Mouse (Mus musculus) spleen, postnatal 4 days (tissue): ENCODE results near the gene Eci1.
"Not testable (repeated sequence)": the region's sequence is repeated elsewhere in the genome, so short reads cannot be mapped to it uniquely, and the experiment has no call there.

Source experiments
- DNase-seq, 2 experiments: peaks; one replicate each; pipeline ENCODE4 v3.0.0; 2022; ENCODE audit warnings: low spot score in 2 of 2

Eci1 gene

DNA sequence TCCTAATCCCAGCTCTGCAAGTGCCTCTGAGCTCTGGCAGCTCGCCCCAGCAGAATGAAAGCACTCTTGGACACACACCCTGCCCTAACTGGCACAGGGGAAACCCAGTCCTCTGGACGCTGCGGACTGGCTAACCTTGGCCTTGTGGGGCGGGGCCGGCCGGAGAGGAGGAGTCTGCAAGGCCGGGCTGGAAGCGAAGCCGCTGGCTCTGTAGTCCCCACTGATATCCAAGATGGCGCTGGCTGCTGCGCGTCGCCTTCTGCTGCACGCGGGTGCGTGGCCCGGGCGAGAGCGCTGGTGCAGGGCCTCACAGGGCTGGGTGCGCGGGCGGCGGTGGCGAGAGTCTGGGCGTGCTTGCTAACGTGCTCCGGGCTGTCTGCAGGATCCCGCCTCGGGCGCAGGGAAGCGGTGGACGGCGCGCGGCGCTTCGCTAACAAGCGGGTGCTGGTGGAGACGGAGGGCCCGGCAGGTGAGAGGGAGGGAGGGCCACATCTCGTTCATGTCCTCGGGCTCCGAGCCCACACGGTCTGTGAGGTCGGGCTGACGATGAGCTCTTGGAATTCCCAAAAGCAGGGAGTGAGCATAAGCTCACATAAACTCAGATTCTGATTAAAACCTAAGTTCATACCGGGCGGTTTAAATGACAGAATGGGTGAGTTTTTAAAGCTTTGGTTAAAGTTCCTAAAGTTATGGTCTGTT lies at the start of gene Eci1:
Eci1 (plus strand) TSS at position 171 of the 699 bp plus-strand sequence.
- peak; percentile 92 to 95 for DNase-seq

DNA sequence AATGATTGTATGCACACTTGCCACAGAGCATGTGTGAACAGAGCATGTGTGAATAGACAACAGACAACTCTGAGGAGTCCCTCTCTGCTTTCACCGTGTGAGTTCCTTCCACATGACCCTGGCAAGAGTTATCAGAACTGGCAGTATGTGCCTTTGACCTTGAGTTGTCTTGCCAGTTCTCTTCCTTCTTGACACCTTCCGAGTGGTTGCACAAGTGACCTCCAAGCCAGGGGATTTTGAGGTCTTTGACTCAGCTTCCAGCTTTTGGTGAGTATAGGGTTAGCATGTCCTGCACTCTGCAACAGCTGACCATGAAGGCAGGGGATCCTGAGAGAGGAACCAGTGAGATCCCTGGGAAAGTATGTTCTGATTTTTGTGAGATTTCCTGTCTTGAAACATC lies 47.9 kb upstream of the Eci1 start:
- no peak for DNase-seq

DNA sequence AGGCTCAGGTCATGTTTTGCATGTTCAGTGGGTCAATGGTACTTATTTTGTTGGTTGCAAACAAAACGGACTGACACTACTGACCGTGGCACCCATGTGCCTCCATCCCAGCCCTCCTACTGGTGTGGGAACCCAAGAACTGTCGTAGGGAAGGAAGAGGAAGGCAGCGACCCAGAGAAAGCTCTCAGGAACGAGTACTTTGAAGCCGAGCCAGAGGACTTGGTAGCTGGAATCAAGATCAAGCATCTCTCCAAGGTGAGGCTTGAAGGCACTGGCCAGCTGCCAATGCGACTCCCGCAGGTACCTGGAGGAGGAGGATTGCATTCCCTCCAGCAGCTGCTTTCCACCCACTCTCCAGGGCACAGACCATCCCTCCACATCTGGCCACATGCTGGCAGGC lies 42.7 kb upstream of the Eci1 start:
- DNase-seq = no peak

DNA sequence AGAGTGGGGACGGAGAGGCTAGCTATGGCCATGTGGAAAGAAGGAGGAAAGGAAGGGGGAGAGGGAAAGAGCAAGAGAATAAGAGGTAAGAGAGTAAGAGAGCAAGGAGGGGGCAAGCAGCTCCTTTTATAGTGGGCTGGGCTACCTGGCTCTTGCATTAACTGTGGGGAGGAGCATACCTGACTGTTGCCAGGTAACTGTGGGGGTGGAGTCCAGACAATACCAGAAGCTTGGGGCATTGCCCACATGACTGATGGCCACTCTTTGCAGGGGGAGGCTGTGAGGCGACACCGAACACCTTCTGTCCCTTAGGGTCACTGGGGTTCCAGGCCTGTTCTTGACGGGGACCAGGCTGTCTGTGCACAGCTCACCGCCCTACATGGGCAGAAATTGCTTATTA lies 37.7 kb upstream of the Eci1 start:
- DNase-seq = no peak

DNA sequence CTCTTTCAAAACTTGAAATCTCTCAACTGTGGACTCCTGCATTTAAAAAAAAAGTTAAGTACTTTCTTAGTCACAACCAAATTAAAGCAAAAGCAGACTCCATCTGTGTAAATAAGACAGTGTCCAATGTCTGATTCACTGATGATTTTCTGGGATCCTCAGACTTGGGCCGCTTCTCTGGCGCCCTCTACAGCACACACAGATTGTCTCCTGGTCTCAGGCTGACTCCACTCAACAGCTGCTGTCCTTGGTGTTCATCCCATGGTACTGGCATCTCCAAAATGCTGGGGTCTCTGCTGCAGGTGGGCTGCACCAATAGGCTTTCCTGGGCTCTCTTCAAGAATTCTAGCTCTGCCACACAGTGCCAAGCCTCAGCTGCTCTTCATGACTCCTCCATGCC lies 36.6 kb upstream of the Eci1 start:
- DNase-seq = no peak

DNA sequence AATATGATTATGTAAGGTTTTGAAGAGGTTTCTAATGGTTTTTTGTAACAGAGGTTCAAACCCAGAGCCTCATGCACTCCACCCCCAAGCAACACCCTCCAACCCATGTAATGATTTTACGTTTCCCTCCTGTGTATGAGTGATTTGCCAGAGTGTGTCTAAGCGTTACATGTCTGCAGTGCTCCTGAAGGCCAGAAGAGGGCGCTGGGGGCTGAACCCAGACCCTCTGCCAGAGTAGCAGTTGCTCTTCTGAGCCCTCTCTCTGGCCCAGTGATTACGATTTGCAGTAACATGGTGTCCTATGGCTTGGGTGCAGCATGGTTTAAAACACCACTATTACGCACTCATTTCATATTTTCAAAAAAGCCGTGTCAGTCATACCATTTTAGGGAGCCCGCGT lies 35.3 kb upstream of the Eci1 start:
- DNase-seq = no peak

DNA sequence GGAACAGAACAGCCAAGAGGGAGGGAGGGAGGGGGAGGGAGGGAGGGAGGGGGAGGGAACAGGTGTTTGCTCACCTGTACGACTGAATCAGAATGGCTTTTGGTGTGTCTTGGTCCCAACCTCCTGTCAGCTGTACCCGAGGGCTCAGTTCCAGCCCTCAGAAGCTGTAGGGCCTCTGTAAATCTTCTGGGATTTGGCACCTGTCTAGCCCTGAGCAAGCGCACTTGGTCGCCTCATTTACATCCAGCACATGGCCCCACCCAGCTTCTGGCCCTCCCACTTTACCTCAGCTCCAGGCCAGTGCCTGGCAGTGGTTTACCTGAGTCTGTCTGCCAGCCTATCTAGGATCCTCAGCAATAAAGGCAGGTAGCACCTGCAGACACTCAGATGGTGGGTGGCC lies 32.9 kb upstream of the Eci1 start:
- DNase-seq = no peak

DNA sequence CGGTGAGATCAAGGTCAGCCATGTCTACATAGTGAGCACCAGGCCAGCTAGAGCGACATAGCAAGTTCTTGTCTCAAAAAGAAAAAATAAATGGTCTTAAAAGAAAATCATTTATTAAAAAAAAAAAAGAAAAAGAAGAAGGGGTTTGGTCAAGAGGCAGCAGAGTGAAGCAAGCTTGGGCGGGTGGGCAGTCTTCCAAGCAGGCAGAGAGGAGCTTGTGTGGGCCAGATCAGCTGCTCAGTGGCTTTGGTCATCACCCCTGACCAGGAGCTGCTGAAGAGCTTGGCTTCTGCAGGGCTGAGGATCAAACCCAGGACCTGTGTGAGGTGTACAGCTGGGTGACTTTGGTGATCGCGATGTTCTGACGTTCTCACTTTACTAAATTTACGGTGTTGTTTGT lies 32.0 kb upstream of the Eci1 start:
- no peak for DNase-seq

DNA sequence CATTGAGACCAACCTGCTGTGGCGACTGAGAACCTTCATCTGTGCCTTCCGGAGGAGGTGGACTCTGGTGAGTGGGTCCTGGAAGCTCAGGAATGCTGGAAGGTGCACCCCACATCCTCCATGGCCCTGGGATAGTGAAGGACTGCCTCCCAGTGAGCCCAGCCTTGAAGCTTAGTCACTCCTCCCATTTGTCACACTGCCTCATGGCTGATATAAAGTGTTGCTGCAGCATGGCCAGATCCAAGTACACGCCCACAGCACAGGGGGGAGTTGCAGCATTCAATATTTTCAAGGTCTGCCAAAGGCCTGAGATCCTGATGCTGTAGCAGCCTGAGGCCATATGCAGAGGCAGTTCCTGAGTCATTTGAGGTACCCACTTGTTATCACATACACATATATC lies 24.1 kb upstream of the Eci1 start:
- no peak for DNase-seq

DNA sequence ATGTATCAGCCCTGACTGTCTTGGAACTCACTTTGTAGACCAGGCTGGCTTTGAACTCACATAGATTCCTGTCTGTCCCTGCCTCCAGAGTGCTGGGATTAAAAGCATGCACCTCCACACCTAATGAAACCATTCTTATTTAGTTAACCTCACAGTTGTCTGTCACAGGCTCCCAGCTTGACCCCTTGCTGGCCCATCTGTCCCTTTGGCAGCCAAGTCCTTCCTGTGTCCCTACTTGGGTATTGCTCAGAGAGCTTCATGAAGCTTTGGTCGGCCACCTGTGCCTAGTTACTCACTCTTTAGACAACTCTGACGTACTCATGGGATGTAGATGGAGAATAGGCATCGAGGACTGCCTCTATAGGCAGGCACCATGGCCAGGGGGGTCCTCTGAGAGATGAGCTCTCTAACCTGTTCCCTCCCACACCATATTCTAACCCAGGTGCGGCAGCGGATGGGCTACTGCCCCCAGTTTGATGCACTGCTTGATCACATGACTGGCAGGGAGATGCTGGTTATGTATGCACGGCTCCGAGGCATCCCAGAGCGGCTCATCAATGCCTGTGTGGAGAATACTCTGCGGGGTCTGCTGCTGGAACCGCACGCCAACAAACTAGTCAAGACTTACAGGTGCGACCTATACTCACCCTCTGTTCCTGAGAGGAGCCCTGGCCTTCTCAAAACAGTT lies 19.2 kb upstream of the Eci1 start:
- DNase-seq = no peak

DNA sequence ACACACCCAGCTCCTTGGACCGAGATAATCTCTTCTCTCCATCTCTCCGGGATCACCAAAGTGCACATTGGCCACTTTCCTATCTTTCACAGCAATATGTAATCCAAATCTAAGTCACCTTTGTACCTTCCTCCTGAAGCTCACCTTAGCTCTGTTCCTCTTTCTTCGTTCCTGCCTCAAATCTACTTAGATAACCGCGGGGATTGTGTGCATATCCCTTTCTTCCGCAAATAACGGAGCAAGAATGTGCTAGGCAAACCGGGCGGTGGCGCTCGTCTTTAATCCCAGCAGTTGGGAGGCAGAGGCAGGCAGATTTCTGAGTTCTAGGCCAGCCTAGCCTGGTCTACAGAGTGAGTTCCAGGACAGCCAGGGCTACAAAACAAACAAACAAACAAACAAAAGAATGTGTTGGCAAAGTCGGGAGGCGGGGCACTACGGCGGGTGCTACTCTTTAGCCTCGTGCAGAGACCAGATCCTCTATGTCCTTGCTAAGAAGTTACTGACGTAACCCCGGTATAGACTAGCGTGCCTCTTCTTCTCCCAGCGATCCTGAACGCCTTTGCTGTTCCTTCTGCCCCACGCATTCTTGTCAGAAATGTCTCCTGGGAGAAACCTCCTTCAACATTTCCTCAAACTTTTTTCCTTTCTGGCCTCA lies 12.8 kb upstream of the Eci1 start:
- peak; percentile 63 to 74 for DNase-seq

DNA sequence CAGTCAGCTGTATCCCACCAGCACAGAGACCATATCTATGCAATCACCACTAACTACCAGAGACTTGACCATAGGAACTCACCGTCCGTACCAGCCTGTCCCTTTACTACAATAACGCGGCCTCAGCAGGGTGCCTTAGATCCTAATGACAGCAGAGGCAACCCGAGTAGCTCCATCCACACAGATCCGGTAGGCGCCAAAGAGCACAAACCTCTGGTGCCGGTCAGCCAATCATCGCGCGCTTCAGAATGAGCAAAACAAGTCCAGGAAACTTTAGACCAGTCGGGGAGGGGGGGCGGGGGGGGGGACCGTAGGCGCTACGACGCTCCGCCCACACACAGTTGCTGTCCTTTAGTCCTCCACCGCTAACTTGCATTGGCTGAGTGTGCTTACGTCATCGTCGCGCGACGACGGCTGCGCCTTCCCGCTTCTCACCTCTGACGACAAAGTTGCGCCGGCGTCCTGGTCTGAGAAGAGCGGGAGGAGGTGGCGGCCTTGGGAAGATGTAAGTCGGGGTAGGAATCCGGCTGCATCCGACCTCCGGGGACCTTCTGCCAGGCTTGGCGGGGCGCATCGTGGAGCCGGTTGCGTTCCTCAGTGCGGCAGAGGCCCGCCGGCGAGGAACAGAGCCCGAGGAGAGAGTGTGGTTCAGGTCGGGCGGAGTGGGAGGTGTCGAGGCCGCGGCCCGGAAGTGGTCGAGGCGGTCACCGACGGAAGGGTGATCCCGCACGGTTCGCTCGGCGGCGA lies 12.0 kb upstream of the Eci1 start, which contains the start of gene Rnps1:
Rnps1 (plus strand) TSS at position 336 of the 747 bp plus-strand sequence.
- peak; percentile 91 to 95 for DNase-seq

DNA sequence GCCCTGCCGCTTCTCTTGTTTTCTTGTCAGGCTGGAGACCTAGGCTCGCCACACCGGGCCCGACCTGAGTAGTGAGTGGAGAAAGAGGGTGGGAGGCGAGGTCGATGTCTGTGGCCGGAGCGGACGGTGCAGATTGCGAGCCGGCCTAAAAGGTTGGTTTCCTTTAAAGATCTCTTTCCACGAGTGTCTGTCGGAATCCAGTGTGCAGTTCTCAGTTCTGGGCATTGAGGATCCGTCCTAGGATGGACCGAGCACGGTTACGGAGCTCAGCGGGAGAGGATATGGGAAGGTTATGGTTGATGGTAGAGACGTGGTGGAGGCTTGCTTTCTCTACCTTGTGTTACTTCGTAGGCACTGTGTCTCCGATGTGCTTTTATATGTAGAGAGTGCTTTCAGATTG lies 11.4 kb upstream of the Eci1 start:
- DNase-seq = no peak

DNA sequence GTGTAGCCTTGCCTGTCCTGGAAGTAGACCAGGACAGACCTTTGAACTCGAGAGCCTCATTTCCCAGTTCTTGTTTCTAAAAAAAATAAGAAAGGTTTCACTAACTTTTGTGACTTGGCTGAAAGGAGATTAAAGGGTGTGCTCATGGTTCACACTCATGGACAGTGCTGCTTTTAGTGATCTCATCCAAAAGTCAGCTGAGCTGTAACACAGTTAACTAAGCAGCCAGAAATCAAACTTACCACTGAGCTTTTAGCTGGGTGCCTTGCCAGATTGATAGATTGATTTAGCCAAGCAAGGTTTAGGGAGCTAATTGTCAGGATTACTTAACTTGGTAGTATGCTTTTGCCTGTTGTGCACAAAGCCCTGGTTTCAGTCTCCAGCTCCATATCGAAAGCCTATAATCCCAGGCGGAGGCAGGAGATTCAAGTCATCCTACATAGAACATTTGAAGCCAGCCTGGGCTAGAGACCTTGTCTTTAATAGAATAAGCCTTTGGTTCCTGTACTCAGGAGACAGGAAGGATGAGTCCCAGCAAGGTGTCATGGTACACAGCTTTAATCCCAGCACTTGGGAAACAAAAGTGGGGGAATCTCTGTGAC lies 10.3 kb upstream of the Eci1 start:
- DNase-seq = no peak

DNA sequence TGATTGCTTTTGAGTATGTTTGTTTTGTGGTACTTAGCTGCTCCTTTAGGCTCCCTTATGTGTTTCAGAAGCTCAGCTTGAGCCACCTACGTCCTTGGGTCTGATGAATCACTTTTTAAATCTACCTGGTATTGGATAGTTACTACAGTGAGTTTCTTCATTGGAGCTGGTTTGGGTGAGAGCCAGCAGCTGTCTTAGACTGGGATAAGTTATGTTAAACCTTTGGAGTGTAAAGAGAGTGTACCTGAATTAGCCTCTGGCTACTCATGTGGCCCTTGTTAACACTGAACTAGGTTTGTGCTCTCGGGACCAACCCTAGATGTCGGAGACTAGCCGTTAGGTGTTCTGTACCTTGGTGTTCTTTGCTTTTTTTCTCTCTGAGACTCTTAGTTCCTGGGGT lies 3.3 kb upstream of the Eci1 start:
- DNase-seq = no peak

DNA sequence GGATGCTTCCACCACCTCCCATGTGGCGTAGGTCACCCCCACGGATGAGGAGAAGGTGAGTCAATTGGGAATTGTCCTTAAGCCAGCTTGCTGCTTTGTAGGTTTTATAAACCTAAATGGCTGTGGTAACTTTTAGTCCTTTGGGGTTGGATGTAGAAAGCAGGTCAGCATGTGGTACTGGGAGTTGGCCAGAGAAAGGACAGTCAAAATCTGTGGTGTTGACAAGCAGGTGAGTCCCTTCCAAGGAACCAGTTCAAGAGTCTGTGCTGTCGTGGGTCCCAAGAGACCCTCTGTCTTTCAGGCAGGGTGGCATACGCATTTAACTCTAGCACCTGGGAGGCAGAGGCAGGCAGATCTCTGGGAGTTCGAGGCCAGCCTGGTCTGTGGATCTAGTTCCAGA lies 2.0 kb upstream of the Eci1 start:
- DNase-seq = no peak

DNA sequence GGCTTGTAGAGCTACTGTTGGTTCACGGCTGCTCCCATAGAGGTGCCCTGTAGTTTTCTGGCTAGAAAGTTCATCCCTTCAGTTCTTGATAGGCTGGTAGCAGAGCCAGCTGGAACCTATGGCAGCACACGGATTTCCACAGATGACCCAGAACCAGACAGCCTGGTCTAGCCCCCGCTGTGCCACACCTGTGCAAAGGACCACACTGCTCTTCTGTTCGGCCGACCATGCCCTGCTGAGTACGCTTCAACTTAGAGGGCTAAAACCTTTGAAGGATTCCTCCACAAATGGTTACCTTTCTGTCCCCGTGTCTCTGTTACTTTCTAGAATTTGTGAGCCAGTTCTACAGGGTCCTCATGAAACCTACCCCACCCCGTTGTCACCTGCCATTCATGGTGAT lies 1.1 kb upstream of the Eci1 start:
- DNase-seq = not testable (repeated sequence)

DNA sequence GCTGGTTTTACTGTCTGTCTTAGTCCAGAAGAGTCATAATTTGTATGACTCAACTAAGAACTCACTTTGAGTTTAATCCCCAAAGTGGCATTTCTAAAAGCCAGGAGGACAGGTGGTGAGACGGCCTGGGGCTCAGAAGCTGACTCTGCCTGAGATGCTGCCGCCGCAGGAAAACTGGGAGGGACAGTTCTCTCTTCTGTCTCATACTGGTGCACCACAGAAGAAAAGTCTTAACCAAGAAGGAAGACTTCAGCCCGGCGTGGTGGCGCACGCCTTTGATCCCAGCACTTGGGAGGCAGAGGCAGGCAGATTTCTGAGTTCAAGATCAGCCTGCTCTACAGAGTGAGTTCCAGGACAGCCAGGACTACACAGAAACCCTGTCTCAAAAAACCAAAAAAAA lies 536 bp upstream of the Eci1 start:
- no peak for DNase-seq

DNA sequence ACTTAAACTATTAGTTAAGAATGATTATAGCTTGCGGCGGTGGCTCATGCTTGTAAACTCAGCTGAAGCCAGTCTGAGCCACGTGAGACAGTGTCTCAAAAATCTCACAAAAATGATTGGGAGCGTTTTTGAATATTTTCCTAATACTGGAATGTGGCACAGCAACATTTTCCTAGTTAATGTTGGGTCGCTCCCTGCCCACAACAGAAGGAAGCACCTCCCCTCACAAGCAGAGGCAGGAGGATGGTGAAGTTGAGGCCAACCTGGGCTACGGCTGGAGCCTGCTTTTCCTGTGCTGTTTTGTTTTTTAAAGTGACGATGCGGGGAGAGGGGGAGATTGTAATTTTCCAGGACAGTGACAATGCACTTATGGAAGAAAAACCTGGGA lies 723 bp downstream of the Eci1 start:
- no peak for DNase-seq

DNA sequence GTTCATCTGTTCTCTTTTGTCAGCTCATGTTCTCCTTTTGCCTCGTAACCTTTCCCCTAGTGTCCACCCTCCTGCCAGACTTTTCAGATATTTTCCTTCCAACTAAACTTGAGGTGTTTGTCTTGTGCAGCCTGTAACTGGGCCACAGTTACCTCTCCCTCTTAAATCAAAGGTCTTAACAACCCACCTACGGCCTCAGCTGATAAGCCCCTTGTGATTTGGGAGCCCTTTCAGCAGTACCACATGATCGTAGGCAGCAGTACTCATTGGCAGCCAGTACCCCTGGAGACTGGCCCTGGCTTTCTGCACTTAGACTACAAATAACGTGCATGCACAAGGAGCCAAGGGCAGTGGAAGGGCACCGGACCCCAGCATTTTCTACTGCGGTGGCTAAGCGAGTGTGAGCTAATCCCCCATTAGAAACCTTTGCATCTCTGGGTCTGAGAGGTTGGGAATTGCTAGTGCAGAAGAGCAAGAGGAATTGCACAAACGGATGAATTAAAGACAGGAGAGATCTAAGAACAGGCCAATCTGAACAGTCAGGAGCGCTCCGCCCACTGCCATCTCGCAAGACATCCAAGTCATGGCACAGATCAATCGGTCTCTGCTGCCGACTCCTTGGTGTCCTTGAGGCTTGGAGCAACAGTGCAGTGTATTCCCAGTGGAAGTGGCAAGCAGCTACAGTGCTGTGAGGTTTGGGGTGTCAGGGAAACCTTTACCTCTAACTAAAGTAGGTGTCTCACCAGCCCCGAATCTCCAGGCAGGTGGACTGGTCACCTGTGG lies 3.0 kb downstream of the Eci1 start:
- DNase-seq = no peak

DNA sequence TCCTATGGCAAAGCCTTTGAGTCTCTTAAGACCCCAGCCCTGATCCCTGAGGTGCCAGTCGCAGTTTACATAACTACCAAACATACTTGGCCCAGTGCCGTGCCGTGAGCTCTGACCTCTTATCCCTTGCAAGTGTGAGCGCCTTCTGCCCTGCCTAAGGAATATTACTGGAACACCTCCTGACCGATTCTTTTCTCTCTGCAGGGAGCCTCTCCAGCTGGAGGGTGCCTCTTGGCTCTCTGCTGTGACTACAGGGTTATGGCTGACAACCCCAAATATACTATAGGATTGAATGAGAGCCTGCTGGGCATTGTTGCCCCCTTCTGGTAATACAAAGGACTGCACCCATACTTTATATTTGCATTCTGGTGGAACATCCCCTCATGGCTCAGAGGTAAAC lies 10.6 kb downstream of the Eci1 start:
- DNase-seq = peak; percentile 39 to 68
